Mouse (Mus musculus) spleen, postnatal 36 days (tissue): ENCODE measurements around the gene Calu.
A peak's percentile ranks its signal among the peaks of the same experiment; 100 is the strongest.
"Not testable (repeated sequence)": the region's sequence is repeated elsewhere in the genome, so short reads cannot be mapped to it uniquely, and the experiment has no call there.

Experiments
- DNase-seq, 2 experiments: peaks; one replicate each; pipeline ENCODE4 v3.0.0; 2022; ENCODE audit warnings: low spot score in 2 of 2, mixed read lengths in 1 of 2

Gene Calu

DNA sequence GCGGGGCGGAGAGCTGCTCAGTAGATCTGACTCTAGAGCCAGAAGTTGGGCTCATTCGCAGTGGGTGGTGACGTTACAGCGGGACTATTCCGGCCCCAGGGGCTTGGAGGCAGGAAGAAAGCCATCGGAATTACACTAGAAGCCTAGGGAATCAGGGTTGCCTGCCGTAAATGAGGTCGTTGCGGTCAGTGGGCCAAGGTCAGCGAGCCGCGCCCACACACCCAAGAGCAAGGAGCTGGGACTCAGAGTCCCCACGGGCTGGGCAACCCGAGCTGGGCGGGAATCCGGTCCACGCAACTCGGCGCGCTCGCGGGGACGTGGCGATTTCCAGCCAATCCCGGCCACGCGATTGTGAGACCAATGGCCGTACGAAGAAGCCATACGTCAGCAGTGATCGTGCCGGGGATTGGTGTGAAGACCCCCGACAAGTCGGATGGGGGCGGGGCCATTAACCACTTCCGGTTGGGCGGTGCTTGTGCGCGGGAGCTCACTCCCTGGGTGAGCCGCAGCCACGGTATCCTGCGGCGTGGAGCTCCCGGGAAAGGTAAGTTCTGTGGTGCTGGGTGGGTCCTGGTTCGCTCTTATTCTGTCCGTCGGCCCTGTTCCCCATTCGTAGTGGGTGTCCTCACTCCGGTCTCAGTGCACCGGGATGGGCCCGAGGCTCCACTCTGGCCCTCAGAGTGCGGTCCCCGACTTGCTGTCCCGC, at the start of gene Calu:
Calu (plus strand) TSS at position 405 of the 706 bp plus-strand sequence.
- peak; percentile 98 to 99 for DNase-seq

DNA sequence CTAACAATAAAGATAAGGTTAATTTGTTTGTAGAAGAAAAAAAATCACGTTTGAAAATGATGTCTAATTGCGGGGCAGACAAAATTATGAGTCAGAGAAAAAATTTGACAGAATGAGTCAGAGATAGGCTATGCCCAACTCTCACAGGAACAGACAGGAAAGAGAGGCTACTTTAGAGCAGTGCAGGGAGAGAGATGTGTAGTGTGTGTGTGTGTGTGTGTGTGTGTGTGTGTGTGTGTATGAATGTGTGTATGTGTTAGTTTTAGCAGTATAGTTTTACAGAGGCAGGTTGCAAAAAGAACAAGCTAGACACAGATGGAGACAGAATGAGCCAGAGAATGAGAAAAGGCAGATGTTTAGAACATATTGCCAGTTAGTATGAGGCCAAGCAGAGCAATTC, 48.8 kb upstream of the Calu start:
- no peak for DNase-seq

DNA sequence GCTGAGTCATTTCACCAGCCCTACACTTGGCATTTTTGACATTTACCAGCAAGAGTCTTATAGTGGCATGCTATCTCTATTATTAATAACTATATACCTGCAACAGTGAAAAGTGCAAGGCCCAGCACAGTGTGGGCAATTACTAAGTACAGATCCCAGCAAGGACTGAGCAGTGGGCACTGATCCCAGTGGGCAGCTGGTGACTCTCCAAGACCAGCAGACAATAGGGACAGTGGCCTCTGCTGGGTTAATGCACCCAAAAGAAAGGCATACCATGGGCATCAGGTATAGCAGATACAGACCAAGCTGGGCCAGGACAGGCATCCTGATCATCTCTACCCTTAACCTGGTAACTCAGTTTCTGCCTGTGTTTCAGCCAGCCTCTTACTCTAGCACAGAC, 44.6 kb upstream of the Calu start:
- DNase-seq: no peak

DNA sequence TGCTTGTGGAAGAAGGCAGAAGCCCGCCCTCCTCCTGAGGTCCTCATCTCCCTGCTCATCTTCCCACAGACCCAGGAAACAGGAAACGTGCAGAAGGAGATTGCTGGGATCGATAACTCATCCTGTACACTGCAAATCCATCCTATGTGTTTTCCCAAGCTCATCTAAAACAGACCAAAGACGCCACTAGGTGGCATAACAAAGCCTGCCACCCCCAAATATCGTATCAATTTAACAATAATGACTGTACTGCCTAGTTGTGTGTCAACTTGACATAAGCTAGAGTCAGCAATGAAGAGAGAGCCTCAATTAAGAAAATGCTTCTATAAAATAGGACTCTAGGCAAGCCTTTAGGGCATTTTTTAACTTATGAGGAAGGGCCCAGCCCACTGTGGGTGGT, 44.1 kb upstream of the Calu start:
- DNase-seq: no peak

DNA sequence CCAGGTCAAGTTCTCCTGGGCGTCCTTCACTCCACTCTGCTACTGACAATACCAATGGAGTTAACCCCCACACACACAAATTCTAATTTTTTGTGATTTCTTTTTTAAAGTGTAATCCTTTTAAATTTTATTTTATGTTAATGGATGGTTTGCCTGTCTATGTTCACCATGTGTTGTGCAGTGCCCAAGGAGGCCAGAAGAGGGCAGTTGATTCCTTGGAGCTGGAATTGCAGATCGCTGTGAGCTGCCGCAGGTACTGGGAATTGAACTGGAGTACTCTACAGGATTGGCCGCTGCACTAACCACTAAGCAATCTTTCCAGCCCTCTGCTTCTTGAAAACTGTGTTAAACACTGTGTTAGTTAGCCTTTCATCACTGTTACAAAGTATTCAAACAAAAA, 42.4 kb upstream of the Calu start:
- DNase-seq: no peak

DNA sequence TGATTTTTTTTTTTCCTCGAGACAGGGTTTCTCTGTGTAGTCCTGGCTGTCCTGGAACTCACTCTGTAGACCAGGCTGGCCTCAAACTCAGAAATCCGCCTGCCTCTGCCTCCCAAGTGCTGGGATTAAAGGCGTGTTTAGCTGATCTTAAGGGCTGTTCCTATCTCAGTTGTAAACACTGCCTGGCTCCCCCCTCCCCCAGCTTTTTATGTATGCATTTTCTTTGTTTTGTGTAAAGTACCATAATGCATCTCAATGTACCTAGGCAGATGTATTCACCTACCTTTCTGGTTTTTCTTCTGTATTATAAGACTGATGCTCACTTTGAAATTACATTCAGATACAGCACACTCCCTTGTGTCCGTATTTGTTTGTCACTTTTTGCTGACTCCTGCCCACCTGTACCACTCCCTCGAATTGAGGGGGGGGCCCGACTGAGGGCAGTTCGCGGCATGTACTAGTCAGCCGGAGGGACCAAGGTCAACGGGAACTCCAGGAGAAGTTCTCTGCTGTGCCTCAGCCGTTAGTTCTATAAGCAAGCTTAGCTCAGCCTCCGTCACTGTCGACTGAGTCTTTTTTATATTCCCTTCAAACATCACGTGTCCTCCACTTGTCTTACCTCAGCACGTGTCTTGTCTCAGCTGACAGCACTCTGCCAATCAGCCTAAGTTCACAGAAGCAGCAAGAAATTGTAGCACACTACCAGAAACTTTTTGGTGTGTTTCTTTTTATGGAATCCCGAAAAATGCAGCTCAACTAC, 38.8 kb upstream of the Calu start:
- DNase-seq: no peak

DNA sequence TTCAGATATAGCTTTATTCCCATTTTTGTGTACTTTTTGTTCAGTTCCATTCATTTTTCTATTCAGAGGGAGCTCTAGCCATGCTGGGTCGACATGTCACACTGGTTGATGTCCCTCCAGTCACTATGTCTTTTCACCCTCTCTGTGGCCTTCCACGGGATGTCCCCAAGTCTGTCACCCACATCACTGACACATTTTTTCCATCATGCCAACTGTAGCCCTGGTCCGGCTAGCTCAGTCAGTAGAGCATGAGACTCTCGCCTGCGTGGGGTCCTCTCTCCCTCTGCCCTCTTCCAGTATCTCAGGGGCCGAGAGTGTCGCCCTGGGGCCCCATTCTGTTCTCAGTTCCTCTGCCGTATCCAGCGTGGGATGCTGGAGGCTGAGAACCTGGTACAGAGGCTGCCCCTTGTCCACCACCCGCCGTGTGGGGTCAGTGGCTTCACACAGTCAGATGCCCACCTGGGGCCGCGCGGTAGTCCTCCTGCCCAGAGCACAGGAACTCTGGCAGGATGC, 34.1 kb upstream of the Calu start:
- DNase-seq: no peak

DNA sequence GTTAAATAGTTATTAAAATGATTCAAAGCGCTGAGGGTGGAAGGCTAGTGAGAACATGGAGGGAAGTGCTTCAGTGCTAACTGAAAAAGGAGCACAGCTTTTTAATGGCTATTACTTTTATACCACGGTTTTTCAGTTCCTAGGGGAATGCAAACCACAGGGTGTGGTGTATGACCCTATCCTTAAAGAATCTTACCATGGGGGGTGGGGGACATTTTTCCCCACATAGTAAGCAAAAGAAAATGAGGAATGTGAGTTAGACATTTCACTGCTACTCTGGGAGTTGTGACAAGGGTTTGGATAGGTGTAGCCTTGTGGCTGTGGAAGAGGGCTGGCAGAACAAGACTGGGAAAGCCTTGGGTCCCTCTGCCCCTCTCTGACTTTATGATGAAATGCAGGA, 30.6 kb upstream of the Calu start:
- DNase-seq: no peak

DNA sequence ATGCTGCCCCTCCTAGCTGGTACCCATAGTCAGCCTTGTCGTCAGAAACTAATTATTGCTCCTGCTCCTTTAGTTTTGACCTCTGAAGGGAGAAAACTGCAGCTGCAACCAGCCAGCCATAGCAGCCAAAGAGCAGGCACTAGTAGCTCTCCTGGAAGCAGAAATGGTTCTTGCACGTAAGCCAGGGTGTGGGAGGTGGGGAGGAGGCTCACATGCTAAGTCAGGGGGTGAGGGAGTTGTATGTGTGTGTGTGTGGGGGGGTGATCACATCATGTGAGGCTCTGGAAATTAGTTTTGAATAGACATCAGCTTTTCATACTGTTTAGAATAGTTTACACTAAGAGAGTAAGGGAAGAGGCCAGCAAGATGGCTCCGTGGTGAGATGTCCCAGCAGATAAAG, 29.9 kb upstream of the Calu start:
- DNase-seq: no peak

DNA sequence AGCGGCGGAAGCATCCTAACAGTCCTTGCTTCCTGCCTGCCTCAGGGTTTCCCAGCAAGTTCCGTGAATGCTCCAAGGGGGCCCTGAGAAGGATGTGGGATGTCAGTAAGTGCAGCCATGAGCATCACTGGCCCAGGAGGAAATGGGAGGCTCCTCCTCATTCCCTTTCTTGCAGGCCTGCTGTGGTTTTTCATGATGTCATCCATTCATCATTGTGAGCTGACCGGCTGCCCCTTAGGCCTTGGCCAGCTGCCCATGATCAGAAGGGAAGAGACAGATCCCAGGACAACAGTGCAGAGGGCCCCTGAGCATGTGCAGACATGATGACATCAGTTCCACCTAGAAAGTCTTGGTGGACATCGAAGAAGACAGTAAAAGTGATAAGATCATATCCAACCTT, 29.0 kb upstream of the Calu start, which contains the start of gene Fam71f1:
Fam71f1 (plus strand) TSS at position 262 of the 400 bp plus-strand sequence.
- DNase-seq: no peak

DNA sequence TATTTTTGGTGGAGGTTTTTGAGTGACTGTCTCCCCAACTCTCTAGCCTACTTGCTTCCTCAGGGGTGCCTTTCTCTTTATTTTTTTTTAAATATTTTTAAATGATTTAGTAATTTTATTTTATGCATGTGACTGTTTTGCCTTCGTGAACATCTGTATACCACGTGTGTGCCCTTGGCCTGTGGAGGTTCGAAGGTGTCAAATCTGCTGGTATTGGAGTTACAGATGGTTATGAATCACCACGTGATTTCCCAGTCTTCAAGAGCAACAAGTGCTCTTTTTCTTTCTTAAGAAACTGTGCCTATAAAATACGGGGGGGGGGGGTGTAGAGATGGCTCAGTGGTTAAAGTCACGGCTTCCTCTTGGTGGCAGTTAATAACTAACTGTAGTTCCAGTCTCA, 26.3 kb upstream of the Calu start:
- DNase-seq: no peak

DNA sequence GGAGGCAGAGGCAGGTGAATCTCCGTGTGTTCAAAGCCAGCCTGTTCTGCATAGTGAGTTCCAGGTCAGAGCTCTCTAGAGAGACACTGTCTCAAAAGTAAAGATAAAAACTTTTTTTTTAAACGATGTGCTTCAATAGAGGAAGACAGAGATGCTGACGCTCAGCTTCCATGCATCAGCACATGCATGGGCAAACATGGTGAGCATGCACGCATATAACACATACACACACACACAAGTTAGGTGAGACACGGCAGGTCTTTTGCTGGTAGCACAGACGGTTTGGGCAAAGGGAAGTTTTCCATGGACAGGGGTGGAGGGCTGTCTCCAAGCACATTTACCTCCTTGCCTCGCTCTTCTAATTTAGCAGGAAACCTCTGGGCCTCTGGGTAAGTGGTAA, 25.7 kb upstream of the Calu start:
- DNase-seq: no peak

DNA sequence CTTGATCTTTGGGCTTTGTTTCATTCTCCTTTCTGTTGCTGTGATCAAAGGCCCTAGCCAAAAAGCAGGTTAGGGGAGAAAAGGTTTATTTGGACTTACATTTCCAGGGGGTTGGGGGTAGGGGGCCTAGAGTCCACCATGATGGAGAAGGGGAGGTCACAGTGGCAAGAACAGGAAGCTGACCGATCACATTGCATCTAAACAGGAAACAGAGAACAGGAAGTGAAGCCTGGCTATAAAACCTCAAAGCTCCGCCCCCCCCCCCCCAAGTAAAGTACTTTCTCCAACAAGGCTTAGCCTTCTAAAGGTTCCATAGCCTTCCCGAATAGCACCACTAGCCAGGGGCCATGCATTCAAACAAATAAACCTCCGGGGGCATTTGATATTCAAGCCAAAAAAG, 25.1 kb upstream of the Calu start:
- no peak for DNase-seq

DNA sequence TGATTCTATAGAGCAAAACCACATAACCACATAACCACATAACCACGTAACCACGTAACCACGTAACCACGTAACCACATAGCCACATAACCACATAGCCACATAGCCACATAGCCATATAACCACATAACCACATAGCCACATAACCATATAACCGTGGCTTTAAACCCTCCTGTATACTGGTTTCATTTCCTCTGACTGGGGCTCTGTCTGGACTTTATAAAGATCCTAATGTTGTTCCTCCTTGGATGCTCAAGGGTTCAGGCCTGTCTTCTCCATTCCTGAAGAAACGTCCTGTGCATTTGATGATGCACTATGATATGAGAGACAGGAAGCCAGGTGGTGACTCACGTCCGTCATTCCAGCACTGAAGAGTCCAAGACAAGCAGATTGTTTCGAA, 20.9 kb upstream of the Calu start:
- no peak for DNase-seq

DNA sequence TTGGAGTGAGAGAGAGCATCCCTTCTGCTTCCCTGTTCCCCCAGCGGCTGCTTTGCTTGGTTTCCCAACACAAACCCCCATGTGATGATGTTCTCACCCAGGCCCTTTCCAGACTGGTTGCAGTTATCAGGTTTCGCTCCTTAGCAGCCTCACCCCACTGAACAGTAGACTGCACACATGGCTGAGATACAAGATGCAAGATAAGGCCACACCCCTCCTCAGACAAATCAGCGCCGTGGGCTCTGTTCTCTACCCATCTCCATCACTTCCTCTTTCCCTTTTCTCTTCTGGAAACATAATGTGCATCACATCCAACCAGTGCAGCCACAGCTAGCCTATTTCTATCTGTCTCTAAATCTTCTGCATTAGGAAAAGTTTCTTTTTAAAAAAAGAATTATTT, 18.4 kb upstream of the Calu start:
- DNase-seq: no peak

DNA sequence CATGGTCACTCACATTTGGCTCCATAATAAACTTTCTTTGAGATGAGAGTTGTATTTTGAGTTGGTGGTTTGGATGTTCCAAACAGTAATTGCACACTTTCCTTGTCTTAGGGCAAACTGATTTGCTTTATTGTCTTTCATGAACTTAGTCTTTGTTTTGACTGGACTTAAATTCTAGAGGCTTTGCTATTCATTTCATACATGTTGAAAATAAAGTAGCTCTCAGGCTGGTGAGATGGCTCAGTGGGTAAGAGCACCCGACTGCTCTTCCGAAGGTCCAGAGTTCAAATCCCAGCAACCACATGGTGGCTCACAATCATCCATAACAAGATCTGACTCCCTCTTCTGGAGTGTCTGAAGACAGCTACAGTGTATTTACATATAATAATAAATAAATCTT, 1.4 kb upstream of the Calu start:
- not testable (repeated sequence) for DNase-seq

DNA sequence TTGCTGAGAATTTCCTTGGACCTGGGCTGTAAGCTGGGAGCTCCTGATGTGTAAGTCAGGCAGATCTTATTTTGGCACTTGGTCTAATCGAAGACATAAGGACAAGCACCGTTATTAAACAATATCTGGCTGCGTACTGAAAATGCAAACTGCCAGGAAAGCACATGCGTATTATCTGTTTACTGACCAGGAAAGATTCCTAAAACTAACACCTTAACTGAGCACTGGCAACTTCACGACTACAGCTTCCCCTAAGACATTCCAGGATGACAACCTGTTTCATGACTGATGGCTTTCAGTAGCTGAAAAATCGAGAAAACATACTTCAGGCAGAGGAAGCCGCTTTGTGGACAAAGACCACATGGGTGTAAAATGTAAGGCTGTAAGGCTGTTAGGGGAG, 680 bp upstream of the Calu start:
- no peak for DNase-seq

DNA sequence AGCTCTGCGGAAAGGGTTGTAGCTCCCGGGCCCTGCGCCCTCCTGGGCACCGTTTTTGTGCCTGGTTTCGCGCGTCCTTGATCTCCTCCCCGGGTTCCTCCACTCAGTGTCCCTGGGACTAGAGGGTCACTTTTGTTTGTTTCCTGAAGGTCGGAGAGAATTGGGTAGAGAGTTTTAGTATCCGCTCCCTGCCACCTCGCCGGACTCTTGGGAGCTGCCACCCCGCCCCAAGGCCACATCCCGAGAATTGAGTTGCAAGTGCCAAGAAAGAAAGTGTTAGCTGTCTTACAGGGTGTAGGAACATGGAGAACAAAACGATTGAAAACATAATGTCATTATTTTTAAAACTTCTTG, 479 bp downstream of the Calu start:
- no peak for DNase-seq

DNA sequence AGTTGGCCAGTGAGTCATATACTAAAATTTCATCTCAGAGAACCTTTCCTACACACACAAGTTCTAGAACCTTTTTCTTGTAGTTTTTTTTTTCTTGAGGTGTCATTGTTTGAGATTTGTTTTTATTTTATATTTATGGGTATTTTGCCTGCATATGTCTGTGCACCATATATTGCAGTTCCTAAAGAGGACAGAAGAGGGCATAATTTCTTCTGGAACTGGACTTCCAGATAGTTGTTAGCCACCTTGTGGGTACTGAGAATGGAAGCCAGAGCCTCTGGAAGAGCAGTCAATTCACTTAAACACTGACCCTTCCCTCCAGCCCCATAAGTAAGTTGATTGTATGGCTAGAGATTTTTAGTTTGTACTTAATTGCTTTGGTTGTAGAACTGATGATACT, 3.7 kb downstream of the Calu start:
- no peak for DNase-seq

DNA sequence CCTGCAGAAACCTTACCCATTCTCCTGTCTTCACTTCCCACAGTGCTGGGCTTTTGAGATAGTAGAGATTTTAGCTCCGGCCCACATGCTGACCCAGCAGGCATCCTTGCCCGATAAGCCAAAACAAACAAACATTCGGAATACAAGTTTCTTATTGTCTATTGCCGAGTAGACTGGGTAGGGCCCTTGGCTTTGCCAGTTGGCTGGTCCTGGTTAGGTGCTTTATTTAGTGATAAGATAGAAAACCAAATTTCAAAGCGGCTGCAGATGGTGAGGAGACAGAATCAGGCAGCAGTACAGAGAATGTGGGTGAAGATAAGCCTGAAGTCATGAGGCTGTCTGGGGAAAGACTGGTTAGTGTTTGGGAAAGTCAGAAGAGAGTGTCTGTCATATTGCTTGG, 4.9 kb downstream of the Calu start:
- DNase-seq: no peak

DNA sequence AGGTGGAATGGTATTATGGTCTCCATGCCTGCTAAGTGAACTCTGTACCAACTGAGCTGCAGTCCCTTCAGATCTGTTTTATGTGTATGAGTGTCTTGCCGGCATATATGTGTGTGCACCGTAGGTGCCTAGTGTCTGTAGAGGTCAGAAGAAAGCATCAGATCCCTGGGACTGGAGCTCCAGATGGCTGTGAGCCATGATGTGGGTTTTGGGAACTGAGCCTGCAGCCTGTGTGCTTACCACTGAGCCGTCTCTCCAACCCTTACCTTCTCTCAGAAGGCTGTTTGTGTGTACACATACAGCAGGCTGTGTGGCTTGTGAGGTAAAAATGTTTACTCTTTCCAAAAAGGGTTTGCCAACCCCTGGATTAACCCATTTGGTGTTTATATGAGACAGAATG, 11.5 kb downstream of the Calu start:
- no peak for DNase-seq

DNA sequence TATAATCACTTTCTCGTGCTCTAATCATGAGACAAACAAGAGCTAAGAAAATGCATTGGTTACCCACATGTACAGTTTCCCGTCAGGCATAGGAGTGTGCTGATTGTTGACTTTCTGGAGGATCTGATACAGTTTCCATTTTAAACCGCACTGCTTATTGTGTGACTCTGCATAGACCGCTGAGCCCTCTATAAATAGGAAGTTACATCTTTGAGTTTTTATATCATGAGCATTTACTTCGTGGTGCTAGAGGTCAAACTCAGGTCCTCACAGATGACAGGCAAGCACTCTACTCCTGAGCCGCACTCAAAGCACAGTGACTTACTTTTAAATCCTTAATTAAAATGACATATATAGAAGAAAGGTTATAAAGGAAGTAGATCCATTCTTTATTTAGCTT, 12.3 kb downstream of the Calu start:
- DNase-seq: no peak
